In the genomic region with DNA sequence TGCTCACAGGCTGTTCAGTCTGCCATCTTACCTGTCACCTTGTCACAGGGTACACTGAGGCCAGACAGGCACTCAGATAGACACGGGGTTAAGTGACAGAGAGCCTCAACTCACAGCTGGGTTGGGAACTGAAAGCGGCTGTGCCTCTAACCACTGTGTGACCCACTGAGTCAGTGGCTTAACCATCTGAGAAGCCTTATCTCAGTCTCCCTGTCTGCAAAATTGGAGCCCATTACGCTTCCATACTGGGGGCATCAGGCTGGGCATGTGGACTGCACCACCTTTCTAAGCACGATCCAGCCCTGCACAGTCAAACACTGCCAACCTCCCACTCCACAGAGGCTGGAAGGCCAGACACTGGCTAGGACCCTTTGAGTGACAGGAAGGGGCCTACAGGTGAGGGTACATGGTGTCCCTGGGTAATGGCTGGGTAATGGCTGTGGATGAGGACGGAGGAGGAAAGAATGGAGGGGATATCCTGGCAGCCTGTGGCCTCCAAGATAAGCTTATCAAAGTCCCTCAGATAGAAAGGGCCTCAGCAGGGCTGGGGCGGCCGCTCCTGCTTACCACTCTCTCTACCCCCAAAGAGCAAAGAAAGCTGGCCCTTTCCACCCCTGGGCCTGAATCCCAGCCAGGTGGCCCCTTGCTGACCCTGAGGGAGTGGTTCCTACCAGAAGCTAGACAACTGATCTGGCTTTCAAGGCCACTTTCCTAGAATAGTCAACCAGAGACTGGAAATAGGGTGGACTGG, we compare ENCODE assay signal across 10 mouse cellular contexts. TPM values are rescaled to one million over a fixed set of nuclear protein-coding genes. Genes with fewer than 3 reads are reported as not detected.
A peak's percentile ranks its signal among the peaks of the same experiment; 100 is the strongest.
DNase-seq lines count a peak whose midpoint lies in the region; ATAC-seq lines count a peak whose summit lies in the region.
"Had no signal": no experiment of that assay in that cellular context is flagged by ENCODE, and none has a peak within 500 bp of the region (broad histone marks: within the 10 kb centered on the region; RNA-seq: fewer than 3 reads in every experiment).

No protein-coding gene starts in this region.

- no peak for ATAC-seq in midbrain, embryonic 15.5 days (replicated peaks)
- no peak for ATAC-seq in granulocyte monocyte progenitor cell, adult 5-6 weeks (replicated peaks; ENCODE audit: poor library complexity, severe bottlenecking)

- WGBS in midbrain, embryonic 15.5 days: 85% methylated on average over 7 of the region's 7 CpGs

- DNase-seq in gastrocnemius, adult 18-20 months (ENCODE audit: low spot score): peak; percentile 39
- DNase-seq in gastrocnemius, postnatal 14 days: no peak
- DNase-seq in heart, postnatal 14 days: peak; percentile 63 to 68
- peak; percentile 50 for DNase-seq in lung, postnatal 10 days
- DNase-seq in urinary bladder, postnatal 36 days (ENCODE audit: low spot score in 2 of 2): no peak
- DNase-seq: cerebellum, adult 9-10 months had no signal

- no peaks in the 10 kb centered on the region for H3K36me3 ChIP-seq in midbrain, embryonic 15.5 days (replicated peaks)
- H3K36me3 ChIP-seq: neural tube, embryonic 13.5 days had no signal

- H3K27ac ChIP-seq in brown adipose tissue, adult 24 weeks (replicated peaks; ENCODE audit: low read depth, low read length): peak overlapping the region; percentile 89
- no peak overlapping the region for H3K27ac ChIP-seq in midbrain, embryonic 15.5 days
- H3K27ac ChIP-seq: neural tube, embryonic 13.5 days had no signal

- H3K4me2 ChIP-seq in midbrain, embryonic 15.5 days: no peak overlapping the region
- H3K4me2 ChIP-seq: neural tube, embryonic 13.5 days had no signal

- intact Hi-C loops in gastrocnemius, postnatal 14 days (cut with DNase I; ENCODE audit: low total_unique reads): no loop called here
- intact Hi-C loops in heart, postnatal 14 days (cut with DNase I): no loop called here

- H3K9me3 ChIP-seq in midbrain, embryonic 15.5 days: no peaks in the 10 kb centered on the region
- H3K9me3 ChIP-seq: neural tube, embryonic 13.5 days had no signal

- H3K4me3 ChIP-seq in brown adipose tissue, adult 24 weeks (ENCODE audit: insufficient read depth, low read depth, low read length): no peak overlapping the region
- no peak overlapping the region for H3K4me3 ChIP-seq in midbrain, embryonic 15.5 days
- H3K4me3 ChIP-seq: neural tube, embryonic 13.5 days had no signal

- H3K27me3 ChIP-seq in midbrain, embryonic 15.5 days (replicated peaks): peaks cover 5% of the 10 kb centered on the region; the same call in 1 of the 2 replicates

- peaks cover 50% of the 10 kb centered on the region for H3K4me1 ChIP-seq in brown adipose tissue, adult 24 weeks (ENCODE audit: control insufficient read depth, insufficient read depth, insufficient read length, low read length)
- H3K4me1 ChIP-seq in midbrain, embryonic 15.5 days: peaks cover 9% of the 10 kb centered on the region; the same call in 1 of the 2 replicates

- no peak overlapping the region for H3K9ac ChIP-seq in midbrain, embryonic 15.5 days
- H3K9ac ChIP-seq: neural tube, embryonic 13.5 days had no signal

RNA-seq across cellular contexts. Expression of gene Tgm2, which starts 4.4 kb away (rescaled TPM):
- total RNA-seq in gastrocnemius, adult 18-20 months (2021): 10 to 100 TPM; 40.7 to 47.3 TPM
- total RNA-seq in gastrocnemius, postnatal 14 days (2021): 10 to 100 TPM; 48.4 to 50.2 TPM
- polyA plus RNA-seq in brown adipose tissue, adult 24 weeks (2012; ENCODE audit: insufficient read depth, insufficient read length, missing spikeins): 66.0 and 82.7 TPM in 2 replicates
- 100 to 1,000 TPM; 181 to 209 TPM for total RNA-seq in heart, postnatal 14 days (2021)
- 10.1 and 12.4 TPM in 2 replicates for polyA plus RNA-seq in midbrain, embryonic 15.5 days (2015; fragmentation: Nextera tagmentation; extraction: Ambion mirVana)
- total RNA-seq in granulocyte monocyte progenitor cell, adult 5-6 weeks (2014; fragmentation: Nextera tagmentation): not detected in 2 replicates
- total RNA-seq in granulocyte monocyte progenitor cell, adult 5-6 weeks (2017): 0.04 and 0.21 TPM in 2 replicates

Comparison
In these comparisons a context has a peak if more than half of its experiments do, and no peak if none do; other contexts are left out.
1. DNase-seq: peak in gastrocnemius, adult 18-20 months (single experiment), heart, postnatal 14 days (2 of 2) and lung, postnatal 10 days (single experiment); none in gastrocnemius, postnatal 14 days (single experiment) and urinary bladder, postnatal 36 days (0 of 2).
2. RNA of gene Tgm2, which starts 4.4 kb away (total RNA-seq): 181 to 209 TPM in heart, postnatal 14 days, 48.4 to 50.2 TPM in gastrocnemius, postnatal 14 days and 40.7 to 47.3 TPM in gastrocnemius, adult 18-20 months; 0.04 to 0.21 TPM in granulocyte monocyte progenitor cell, adult 5-6 weeks; every median in the first group is over 10 times any median in the second.